Mouse (Mus musculus) forebrain, embryonic 13.5 days (tissue): ENCODE measurements around the gene Trim31. TPM values are rescaled to one million over a fixed set of nuclear protein-coding genes. Genes with fewer than 3 reads are reported as not detected.
"Not testable (repeated sequence)": the region's sequence is repeated elsewhere in the genome, so short reads cannot be mapped to it uniquely, and the experiment has no call there.

Experiments
- ATAC-seq: fragments of 200-750 bp; cut with Nextera tagmentation; 2 replicates; pipeline ENCODE4 v1.8.0; 2017
- H3K27ac ChIP-seq: fragments of 300-500 bp; sonication (generic); 2 replicates; pipeline ENCODE4 v1.5.1; 2015; ENCODE audit warnings: inconsistent platforms, mild to moderate bottlenecking, moderate library complexity
- H3K27me3 ChIP-seq: fragments of 300-500 bp; sonication (generic); 2 replicates; pipeline ENCODE4 v1.6.1; 2015; ENCODE audit warnings: mild to moderate bottlenecking, inconsistent platforms
- H3K36me3 ChIP-seq: fragments of 300-500 bp; sonication (generic); 2 replicates; pipeline ENCODE4 v1.6.1; 2015; ENCODE audit warnings: mild to moderate bottlenecking, inconsistent platforms; ENCODE audit not compliant: poor library complexity, severe bottlenecking
- H3K4me1 ChIP-seq: fragments of 300-500 bp; sonication (generic); 2 replicates; pipeline ENCODE4 v1.6.1; 2015; ENCODE audit warnings: inconsistent platforms
- H3K4me2 ChIP-seq: fragments of 300-500 bp; sonication (generic); 2 replicates; pipeline ENCODE4 v1.6.1; 2015; ENCODE audit warnings: inconsistent platforms, mild to moderate bottlenecking, moderate library complexity
- H3K4me3 ChIP-seq: fragments of 300-500 bp; sonication (generic); 2 replicates; pipeline ENCODE4 v1.5.1; 2015; ENCODE audit warnings: mild to moderate bottlenecking, inconsistent platforms
- H3K9ac ChIP-seq: fragments of 300-500 bp; sonication (generic); 2 replicates; pipeline ENCODE4 v1.6.1; 2015; ENCODE audit warnings: mild to moderate bottlenecking, inconsistent platforms
- H3K9me3 ChIP-seq: fragments of 300-500 bp; sonication (generic); replicated peaks from 2 replicates; pipeline ENCODE4 v1.6.1; 2016; ENCODE audit warnings: inconsistent platforms
- WGBS: fragments of 180-500 bp; shearing (Covaris S2); methylation state at CpG from one replicate; pipeline ENCODE4 v1.1.7; 2015; 5-methylcytosine and 5-hydroxymethylcytosine counted together
- polyA plus RNA-seq: library from polyadenylated mRNA; unstranded; fragments of >200 nt; fragmentation: Nextera tagmentation; extraction: Ambion mirVana; gene quantifications from 2 replicates; pipeline ENCODE4 v1.2.1, GENCODE M21; 2015

The Trim31 gene
- polyA plus RNA-seq, 1 experiment from 2014 or later: not detected

DNA sequence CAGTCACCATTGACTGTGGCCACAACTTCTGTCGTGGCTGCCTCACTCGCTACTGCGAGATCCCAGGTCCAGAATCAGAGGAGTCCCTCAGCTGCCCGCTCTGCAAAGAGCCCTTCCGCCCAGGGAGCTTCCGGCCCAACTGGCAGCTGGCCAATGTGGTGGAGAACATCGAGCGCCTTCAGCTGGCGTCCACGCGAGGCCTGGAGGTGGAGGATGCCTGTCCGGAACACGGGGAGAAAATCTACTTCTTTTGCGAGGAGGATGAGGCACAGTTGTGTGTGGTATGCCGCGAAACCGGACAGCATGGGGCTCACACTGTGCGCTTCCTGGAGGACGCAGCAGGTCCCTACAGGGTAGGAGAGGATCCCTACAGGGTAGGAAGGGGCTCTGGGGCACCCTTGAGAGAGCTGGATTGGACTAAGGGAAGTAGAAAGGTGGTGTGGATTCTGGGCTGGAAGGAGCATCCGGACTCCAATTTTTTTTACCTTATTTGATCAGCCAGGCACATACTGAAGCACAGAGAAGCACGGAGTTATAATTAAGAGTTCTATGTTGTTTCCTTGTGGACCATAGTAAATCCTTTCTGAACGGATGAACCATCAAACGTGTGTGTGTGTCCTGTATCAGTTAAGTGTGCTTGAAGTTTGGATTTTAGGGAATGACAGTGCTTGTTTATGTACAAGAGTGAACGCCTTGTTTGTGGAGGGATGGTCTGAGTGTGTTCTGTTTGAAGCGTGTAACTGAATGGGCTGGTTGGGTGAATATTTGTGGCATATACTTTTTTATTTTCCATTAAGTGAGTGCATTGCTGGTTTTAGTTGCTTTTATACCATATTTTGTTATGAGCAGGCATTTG is 27.7 kb upstream of the Trim31 start:
- no peak overlapping the region for H3K4me3 ChIP-seq
- no peak overlapping the region for H3K27ac ChIP-seq
- H3K9ac ChIP-seq: no peak overlapping the region
- peaks cover 5% of the 10 kb centered on the region; the same call in 1 of the 2 replicates for H3K4me1 ChIP-seq
- H3K27me3 ChIP-seq: peaks cover 15% of the 10 kb centered on the region
- H3K9me3 ChIP-seq: no peaks in the 10 kb centered on the region
- no peak overlapping the region for H3K4me2 ChIP-seq
- H3K36me3 ChIP-seq: no peaks in the 10 kb centered on the region
- ATAC-seq: no peak
- WGBS: 85% methylated on average over 25 of the region's 25 CpGs

DNA sequence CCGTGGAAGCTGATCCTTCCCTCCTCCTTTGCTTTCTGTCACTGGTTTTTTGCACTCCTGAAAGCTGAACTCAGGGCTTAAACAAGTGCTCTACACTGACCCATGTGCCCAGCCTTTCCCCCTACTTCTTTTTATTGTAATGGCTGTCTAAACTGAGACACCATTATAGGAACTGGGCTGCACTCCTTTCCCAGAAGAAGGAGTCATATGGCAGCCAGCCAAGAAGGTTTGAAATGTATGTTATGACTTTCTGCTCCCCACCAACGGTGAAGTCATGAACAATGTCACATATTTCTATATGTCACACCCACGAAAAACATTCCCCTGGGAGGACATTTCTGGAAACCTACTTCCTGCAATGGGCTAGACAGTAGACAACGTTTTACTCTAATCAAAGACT is 23.3 kb upstream of the Trim31 start:
- ATAC-seq: no peak
- Histone ChIP-seq H3K9ac (no peak overlapping the region), H3K9me3 (no peaks in the 10 kb centered on the region), H3K4me2 (no peak overlapping the region), H3K4me1 (no peaks in the 10 kb centered on the region), H3K36me3 (no peaks in the 10 kb centered on the region), H3K27ac (no peak overlapping the region), H3K27me3 (no peaks in the 10 kb centered on the region), H3K4me3 (no peak overlapping the region)
- WGBS: 67% methylated on average over 4 of the region's 4 CpGs

DNA sequence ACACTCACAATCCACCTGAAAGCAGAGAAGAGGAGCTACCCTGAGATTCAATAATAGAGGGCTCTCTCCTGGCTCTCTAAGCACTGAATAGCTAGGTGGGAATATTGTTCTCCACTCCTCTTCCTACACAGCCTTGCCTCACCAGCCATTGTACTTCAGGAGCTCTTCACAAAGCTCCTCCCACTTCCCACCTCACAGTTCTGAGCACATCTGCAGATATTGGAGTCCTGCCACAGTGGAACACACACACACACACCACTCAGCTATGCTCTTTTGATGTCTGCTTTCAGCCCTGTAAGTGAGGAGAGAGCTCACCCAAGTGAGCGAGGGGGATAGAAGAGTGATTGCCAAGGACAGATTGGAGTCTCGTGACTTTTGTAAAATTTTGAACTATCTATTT is 14.6 kb upstream of the Trim31 start:
- no peak overlapping the region for H3K4me2 ChIP-seq
- no peaks in the 10 kb centered on the region for H3K36me3 ChIP-seq
- H3K4me3 ChIP-seq: no peak overlapping the region
- no peaks in the 10 kb centered on the region for H3K4me1 ChIP-seq
- no peak overlapping the region for H3K9ac ChIP-seq
- no peak overlapping the region for H3K27ac ChIP-seq
- 83% methylated on average over 2 of the region's 2 CpGs for WGBS
- ATAC-seq: no peak
- H3K9me3 ChIP-seq: no peaks in the 10 kb centered on the region
- no peaks in the 10 kb centered on the region; the same call in 1 of the 2 replicates for H3K27me3 ChIP-seq

DNA sequence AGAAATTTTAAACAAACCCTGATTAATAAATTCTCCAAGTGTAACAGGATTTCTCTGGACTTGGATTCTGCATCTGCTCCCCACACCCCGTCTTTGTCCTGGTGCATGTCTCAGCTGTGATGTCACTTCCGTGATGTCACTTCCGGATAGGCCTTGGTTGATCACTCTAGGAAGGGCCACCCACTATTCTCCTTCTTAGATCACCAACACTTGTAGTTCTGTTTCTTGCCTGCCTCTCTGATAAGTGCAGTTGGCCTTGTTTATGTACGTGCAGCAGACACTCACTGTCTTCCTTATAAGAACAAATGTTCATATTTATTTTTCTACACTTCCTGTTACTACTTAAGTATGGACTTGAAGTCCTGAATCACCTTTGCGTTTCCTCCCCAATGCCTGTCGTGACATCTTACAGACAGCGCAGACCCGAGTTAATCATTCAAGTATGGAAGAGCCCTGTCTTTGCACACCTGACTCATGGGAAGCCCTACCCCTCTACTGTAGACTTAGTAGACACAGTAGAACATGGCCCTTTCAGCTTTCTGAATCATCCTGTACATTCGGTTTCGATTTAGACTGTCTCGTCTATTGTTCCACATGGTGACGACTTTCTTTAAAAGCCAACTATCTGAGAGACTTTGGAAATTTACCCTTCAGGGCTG is 12.7 kb upstream of the Trim31 start:
- peaks cover under 1% of the 10 kb centered on the region; the same call in 1 of the 2 replicates for H3K27me3 ChIP-seq
- no peaks in the 10 kb centered on the region for H3K4me1 ChIP-seq
- no peaks in the 10 kb centered on the region for H3K36me3 ChIP-seq
- no peak overlapping the region for H3K4me3 ChIP-seq
- 92% methylated on average over 12 of the region's 12 CpGs for WGBS
- no peak overlapping the region for H3K27ac ChIP-seq
- no peak for ATAC-seq
- no peak overlapping the region for H3K4me2 ChIP-seq
- H3K9ac ChIP-seq: no peak overlapping the region
- no peaks in the 10 kb centered on the region for H3K9me3 ChIP-seq

DNA sequence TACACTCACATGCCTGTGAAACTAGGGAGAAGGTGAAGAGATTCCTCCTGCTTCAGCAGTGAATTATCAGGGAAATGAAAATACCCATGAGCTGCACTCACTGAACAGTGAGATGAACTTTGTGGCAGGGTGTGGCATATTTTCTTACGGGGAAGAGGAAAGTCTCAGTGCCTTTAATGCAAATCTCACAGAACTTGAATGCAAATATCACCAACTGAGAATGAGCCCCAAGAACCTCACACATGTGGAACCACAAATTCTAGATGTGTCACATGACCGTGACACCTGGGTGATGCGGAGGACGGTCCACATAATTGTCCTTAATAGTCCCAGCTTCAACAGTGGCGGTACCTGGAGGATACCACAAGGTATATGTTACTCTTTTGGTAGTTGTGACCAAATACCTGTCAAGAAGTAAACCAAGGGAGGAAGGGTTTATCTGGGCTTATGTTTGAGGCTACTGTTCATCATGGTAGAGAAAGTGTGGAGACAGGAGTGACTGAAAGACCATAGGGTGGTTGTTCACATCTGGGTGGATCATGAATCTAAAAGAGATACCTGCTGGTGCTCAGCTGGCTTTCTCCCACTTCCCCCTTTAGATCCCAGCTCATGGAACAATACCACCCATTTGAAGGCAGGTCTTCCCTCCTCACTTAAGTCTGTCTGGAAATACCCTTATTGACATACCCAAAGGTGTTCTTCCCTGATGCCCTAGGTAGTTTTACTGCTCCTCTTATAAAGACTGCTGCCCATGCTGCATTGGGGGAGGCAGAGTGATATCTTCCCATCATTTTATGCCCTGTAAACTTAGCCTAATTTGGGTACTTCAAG is 7.6 kb upstream of the Trim31 start, which contains the start of gene Trim40:
Gene Trim40 (minus strand): TSS at position 51 of the 831 bp plus-strand sequence.
- Histone ChIP-seq H3K27ac (no peak within 1 kb of the TSS), H3K4me3 (no peak within 1 kb of the TSS), H3K27me3 (0 out of 2 replicates have a peak, but pooled peaks cover 6% of the 10 kb centered on the region), H3K4me1 (no peaks in the 10 kb centered on the region), H3K36me3 (no peaks in the 10 kb centered on the region), H3K4me2 (no peak within 1 kb of the TSS), H3K9ac (no peak within 1 kb of the TSS), H3K9me3 (no peaks in the 10 kb centered on the region)
- WGBS: 88% methylated on average over 5 of the region's 5 CpGs
- no peak for ATAC-seq

DNA sequence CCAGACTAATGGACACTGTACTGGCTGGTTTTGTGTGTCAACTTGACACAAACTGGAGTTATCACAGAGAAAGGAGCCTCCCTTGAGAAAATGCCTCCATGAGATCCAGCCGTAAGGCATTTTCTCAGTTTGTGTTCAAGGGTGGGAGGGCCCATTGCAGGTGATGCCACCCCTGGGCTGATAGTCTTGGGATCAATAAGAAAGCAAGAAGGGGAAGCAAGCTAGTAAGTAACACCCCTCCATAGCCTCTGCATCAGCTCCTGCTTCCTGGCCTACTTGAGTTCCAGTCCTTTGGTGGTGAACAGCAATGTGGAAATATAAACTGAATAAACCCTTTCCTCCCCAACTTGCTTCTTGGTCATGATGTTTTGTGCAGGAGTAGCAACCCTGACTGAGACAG is 6.4 kb upstream of the Trim31 start:
- ATAC-seq: not testable (repeated sequence)

DNA sequence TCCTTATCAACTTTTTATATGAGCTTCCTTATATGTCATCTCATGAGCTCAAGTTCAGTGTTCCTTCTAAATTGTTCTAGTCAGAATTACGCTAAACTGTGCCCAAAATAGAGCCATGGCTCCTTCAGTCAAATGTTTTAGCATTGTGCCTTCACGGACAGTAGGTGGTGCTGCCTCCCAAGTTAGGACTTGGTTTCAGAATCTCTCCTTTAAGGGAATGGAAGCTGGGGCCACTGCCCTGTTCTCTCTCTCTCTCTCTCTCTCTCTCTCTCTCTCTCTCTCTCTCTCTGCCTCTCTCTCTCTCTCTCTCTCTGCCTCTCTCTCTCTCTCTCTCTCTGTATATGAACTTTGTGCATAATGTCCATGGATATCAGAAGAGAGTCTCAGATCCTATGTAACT is 5.6 kb upstream of the Trim31 start:
- H3K4me3 ChIP-seq: no peak overlapping the region
- no peak overlapping the region for H3K27ac ChIP-seq
- H3K4me1 ChIP-seq: no peaks in the 10 kb centered on the region
- 0 out of 2 replicates have a peak, but pooled peaks cover 6% of the 10 kb centered on the region for H3K27me3 ChIP-seq
- H3K36me3 ChIP-seq: no peaks in the 10 kb centered on the region
- peak; percentile 41; the same call in 1 of the 2 replicates for ATAC-seq
- no peak overlapping the region for H3K4me2 ChIP-seq
- H3K9ac ChIP-seq: no peak overlapping the region
- no peaks in the 10 kb centered on the region for H3K9me3 ChIP-seq
- WGBS: 21% methylated on average over 2 of the region's 2 CpGs

More for the DNA sequence above, 6.4 kb upstream of the Trim31 start:
- H3K27me3 ChIP-seq, H3K36me3 ChIP-seq, H3K9me3 ChIP-seq, H3K27ac ChIP-seq, H3K9ac ChIP-seq, H3K4me1 ChIP-seq, H3K4me3 ChIP-seq, H3K4me2 ChIP-seq: not testable (repeated sequence)
- 93% methylated on average over 1 of the region's 1 CpGs for WGBS

DNA sequence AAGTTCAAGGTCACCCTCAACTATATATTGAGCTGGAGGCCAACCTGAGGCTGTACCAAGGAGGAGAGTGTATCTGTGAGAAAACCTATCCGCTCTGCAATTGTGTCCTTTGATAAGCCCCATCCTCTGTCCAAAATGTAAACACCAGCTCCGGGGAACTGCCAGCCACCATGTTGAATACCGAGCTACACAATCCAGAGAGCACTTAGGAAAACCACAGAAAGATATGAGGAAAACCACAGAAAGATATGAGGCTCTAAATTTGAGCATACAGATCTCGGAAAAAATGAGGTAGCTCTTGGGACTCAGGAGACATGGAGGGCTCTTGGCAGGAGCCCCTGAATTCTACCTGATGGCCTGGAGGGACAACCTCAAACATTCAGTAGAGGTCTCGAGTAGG is 4.5 kb upstream of the Trim31 start:
- H3K4me3 ChIP-seq: no peak overlapping the region
- WGBS: 79% methylated on average over 5 of the region's 5 CpGs
- ATAC-seq: no peak

DNA sequence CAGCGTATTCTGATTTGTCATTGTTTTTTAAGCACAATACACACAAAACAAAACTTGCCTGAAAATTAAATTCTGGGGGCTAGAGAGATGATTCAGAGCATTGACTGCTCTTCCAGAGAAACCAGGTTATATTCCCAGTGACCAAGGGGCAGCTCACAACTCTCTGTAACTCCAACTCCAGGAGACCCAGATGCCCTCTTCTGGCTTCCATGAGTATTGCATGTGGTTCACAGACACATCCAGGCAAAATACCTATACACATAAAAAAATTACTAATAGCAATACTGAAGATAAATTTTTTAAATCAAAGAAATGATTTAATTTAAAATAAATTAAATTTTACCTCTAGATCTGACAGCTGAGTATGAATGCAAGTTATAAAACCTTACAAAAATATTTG is 1.3 kb upstream of the Trim31 start:
- Histone ChIP-seq H3K9ac (no peak overlapping the region), H3K27ac (no peak overlapping the region), H3K27me3 (no peaks in the 10 kb centered on the region), H3K4me1 (no peaks in the 10 kb centered on the region), H3K9me3 (no peaks in the 10 kb centered on the region), H3K36me3 (no peaks in the 10 kb centered on the region), H3K4me3 (no peak overlapping the region), H3K4me2 (no peak overlapping the region)
- no peak for ATAC-seq
- WGBS: 88% methylated on average over 1 of the region's 1 CpGs

More for the DNA sequence above, 4.5 kb upstream of the Trim31 start:
- no peaks in the 10 kb centered on the region for H3K4me1 ChIP-seq
- no peak overlapping the region for H3K27ac ChIP-seq
- H3K27me3 ChIP-seq: 0 out of 2 replicates have a peak, but pooled peaks cover 6% of the 10 kb centered on the region
- H3K9ac ChIP-seq: no peak overlapping the region
- H3K4me2 ChIP-seq: no peak overlapping the region
- no peaks in the 10 kb centered on the region for H3K9me3 ChIP-seq
- H3K36me3 ChIP-seq: no peaks in the 10 kb centered on the region

DNA sequence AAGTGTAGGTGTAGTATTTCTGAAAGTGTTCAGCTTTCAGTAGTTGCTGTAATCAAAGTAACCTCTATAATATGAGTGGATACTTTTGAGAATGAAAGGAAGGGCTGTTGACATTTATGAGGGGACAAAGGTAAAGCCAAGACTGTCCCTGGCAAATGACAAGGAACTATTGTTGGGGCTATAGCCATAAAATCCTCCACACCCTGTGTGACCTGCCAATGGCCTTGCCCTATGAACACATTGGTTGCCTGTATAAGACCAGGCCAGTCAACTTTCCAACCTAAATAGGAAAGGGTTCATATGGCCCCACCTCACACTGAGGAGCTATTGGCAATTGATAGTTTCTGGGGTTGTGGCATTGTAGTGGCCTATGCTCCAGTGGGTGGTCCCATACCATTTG is 853 bp upstream of the Trim31 start:
- no peaks in the 10 kb centered on the region for H3K9me3 ChIP-seq
- H3K27me3 ChIP-seq: no peaks in the 10 kb centered on the region
- H3K36me3 ChIP-seq: no peaks in the 10 kb centered on the region
- no peak overlapping the region for H3K4me3 ChIP-seq
- no peak overlapping the region for H3K9ac ChIP-seq
- H3K4me1 ChIP-seq: no peaks in the 10 kb centered on the region
- H3K27ac ChIP-seq: no peak overlapping the region
- no peak for ATAC-seq
- H3K4me2 ChIP-seq: no peak overlapping the region

DNA sequence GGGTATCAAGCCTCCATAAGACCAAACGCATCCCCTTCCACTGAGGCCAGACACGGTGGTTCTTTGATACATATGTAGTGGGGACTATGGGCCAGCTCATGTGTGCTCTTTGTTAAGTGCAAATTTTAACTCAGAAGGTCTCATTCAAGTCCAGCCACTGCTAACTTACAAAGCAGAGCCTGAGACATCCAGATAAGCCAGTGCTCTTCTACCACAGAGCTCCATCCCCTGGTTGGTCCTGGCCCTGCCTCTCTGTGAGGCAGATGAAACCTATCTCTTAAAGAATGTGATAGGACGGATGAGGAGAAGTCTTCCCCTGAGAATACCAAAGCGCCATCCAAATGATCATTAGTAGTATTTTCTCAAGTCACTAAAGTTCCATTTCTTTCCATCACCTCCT is 1.5 kb downstream of the Trim31 start:
- ATAC-seq: no peak
- Histone ChIP-seq H3K9ac (no peak overlapping the region), H3K27ac (no peak overlapping the region), H3K4me2 (no peak overlapping the region), H3K4me1 (no peaks in the 10 kb centered on the region), H3K9me3 (no peaks in the 10 kb centered on the region), H3K36me3 (no peaks in the 10 kb centered on the region), H3K27me3 (no peaks in the 10 kb centered on the region), H3K4me3 (no peak overlapping the region)
- WGBS: 87% methylated on average over 4 of the region's 4 CpGs

DNA sequence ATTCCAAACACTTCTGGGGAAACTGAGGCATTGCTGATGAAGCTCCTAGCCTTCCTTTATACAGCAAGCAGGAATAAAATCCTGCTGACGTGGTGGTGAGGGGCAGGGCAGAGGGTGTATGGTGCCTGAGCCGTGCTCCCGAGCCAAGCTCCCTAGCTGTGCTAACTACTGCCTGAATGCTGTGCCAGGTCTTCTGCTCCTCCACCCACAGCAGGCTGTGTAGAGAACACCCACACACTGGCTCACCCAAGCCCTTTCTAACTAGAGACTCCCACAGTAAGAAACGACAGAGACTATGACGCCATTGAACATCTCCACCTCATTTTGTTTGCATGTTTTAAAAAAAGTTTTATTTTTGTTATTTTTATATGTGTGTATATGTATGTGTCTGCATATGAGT is 2.1 kb downstream of the Trim31 start:
- Histone ChIP-seq H3K9ac (no peak overlapping the region), H3K4me3 (no peak overlapping the region), H3K4me2 (no peak overlapping the region), H3K4me1 (no peaks in the 10 kb centered on the region), H3K27ac (no peak overlapping the region), H3K27me3 (no peaks in the 10 kb centered on the region), H3K9me3 (no peaks in the 10 kb centered on the region), H3K36me3 (no peaks in the 10 kb centered on the region)
- 83% methylated on average over 5 of the region's 5 CpGs for whole genome bisulfite sequencing
- no peak for ATAC-seq
